Mouse (Mus musculus): ENCODE results near the gene Atcay. TPM values are rescaled to one million over a fixed set of nuclear protein-coding genes. Genes with fewer than 3 reads are reported as not detected.

Atcay gene
- polyA plus RNA-seq, 1 experiment from 2014 or later, result 0.27 TPM

DNA sequence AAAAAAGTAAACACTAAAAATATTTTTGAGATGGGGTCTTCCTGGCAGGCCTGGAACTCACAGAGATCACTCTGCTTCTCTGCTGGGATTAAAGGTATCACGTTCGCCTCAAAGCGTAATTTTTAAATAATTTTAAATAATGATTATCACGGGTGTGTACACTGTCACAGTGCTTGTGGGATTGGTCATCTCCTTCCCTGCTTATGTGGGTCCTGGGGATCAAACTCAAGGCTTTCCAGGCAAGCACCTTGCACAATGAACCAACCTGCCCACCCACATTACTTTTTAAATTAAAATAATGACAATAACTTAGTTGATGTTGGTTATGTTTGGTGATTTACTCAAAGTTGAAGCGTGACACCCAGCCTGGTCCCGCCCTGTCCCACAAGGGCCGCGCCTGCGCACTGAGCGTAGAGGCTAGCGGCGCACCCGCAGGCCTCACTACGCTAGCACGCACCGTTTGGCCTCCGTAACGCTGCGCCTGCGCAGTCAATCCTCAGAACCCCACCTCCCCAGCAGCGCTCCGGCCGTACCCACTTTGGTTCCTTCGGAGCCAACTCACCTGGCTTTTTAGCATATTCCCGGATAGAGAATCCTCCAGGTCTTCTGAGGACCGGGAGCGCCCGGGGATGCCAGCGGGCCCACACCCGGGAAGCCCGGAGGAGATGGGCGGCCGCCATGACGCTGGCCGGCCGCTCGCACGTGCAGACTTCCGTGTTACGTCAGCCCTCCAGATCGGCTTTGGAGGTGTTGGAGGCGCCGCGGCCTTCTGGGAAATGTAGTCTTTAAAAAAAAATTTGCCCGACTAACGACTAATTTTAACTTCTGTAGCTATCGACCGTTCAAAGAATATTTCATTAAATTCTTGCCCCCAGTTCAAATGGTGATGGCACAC is 35.8 kb upstream of the Atcay start, which contains the start of the genes Mrpl54 and Apba3:
Gene Mrpl54 (minus strand): TSS at position 724 of the 895 bp plus-strand sequence.
Gene Apba3 (plus strand): TSS at position 750 of the 895 bp plus-strand sequence.
- Histone ChIP-seq H3K27me3 (ENCODE audit: control insufficient read depth, insufficient read depth, low read length) (no peaks in the 10 kb centered on the region), H3K9ac (ENCODE audit: low read length) (peak within 1 kb of the TSS; percentile 83), H3K9me3 (ENCODE audit: control insufficient read depth, low read length) (no peaks in the 10 kb centered on the region), H3K36me3 (ENCODE audit: control insufficient read depth, insufficient read depth, low read length) (peaks cover 10% of the 10 kb centered on the region; the same call in 1 of the 2 replicates), H3K4me2 (ENCODE audit: low read depth, severe bottlenecking) (peak within 1 kb of the TSS; percentile 67), H3K27ac (replicated peaks; ENCODE audit: low read depth, low read length) (no peak within 1 kb of the TSS; the same call in 1 of the 2 replicates), H3K4me3 (ENCODE audit: low read depth, low read length) (peak within 1 kb of the TSS; percentile 70), H3K4me1 (ENCODE audit: control insufficient read depth, insufficient read depth, low read length) (0 out of 2 replicates have a peak, but pooled peaks cover 2% of the 10 kb centered on the region)
- 1% methylated on average over 48 of the region's 48 CpGs for WGBS
- DNase-seq (ENCODE audit: low spot score), result peak; percentile 95
- ATAC-seq (ENCODE audit: insufficient number of reproducible peaks, low FRiP score, low TSS enrichment, low read depth), result peak; percentile 90

DNA sequence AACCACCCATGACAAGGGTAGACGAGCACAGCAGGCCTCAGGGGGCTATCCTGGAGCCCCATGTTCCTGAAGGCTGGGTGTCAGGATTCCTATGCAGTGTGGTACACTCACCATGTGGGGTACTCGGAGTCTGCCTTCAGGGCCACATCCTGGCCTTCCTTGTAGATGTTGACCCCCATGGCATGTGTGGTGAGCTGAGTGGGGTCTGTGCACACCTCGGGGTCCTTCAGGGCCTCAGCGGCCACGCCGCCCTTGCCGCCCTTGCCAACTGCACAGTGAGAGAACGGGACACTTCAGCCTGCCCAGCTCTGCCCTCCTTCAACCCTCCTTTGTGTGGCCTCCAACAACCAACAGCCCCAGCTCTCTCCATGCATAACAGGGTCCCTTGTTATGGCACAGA is 34.9 kb upstream of the Atcay start:
- Histone ChIP-seq H3K9me3 (ENCODE audit: control insufficient read depth, low read length) (no peaks in the 10 kb centered on the region), H3K4me2 (ENCODE audit: low read depth, severe bottlenecking) (peak overlapping the region; percentile 67), H3K9ac (ENCODE audit: low read length) (0 out of 2 replicates have a peak overlapping the region, but pooled peaks have one; percentile 27), H3K27ac (replicated peaks; ENCODE audit: low read depth, low read length) (no peak overlapping the region), H3K4me1 (ENCODE audit: control insufficient read depth, insufficient read depth, low read length) (0 out of 2 replicates have a peak, but pooled peaks cover 2% of the 10 kb centered on the region), H3K36me3 (ENCODE audit: control insufficient read depth, insufficient read depth, low read length) (peaks cover 10% of the 10 kb centered on the region; the same call in 1 of the 2 replicates), H3K27me3 (ENCODE audit: control insufficient read depth, insufficient read depth, low read length) (0 out of 2 replicates have a peak, but pooled peaks cover 2% of the 10 kb centered on the region), H3K4me3 (ENCODE audit: low read depth, low read length) (peak overlapping the region; percentile 70; the same call in 1 of the 2 replicates)
- WGBS, result 89% methylated on average over 8 of the region's 8 CpGs
- ATAC-seq (ENCODE audit: insufficient number of reproducible peaks, low FRiP score, low TSS enrichment, low read depth) (no peak), DNase-seq (ENCODE audit: low spot score) (no peak)

DNA sequence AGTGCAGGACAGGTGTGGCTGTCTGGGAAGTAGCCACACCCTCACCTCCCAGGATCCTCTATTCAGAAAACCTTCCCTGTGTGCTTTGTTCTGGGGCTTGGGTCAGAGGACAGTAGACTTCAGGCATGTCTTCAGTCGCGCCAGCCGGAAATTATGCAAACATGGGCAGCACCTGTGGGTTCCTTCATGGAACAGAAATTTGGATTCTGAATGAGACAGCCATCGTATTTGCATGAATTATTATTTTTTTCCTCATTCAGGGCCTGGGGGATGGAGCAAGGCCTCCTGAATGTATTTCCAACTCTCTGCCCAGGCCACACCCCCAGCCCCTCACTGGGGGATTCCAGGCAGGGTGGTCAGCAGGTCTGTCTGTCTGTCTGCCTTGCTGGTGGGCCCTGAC is 30.4 kb upstream of the Atcay start:
- peaks cover 6% of the 10 kb centered on the region; the same call in 1 of the 2 replicates for H3K4me1 ChIP-seq (ENCODE audit: control insufficient read depth, insufficient read depth, low read length)
- WGBS, result 89% methylated on average over 4 of the region's 4 CpGs
- ATAC-seq (ENCODE audit: insufficient number of reproducible peaks, low FRiP score, low TSS enrichment, low read depth) (no peak), DNase-seq (ENCODE audit: low spot score) (no peak)
- H3K36me3 ChIP-seq (ENCODE audit: control insufficient read depth, insufficient read depth, low read length), result peaks cover 10% of the 10 kb centered on the region; the same call in 1 of the 2 replicates
- no peak overlapping the region for H3K27ac ChIP-seq (replicated peaks; ENCODE audit: low read depth, low read length)
- H3K9ac ChIP-seq (ENCODE audit: low read length), result no peak overlapping the region
- no peak overlapping the region for H3K4me2 ChIP-seq (ENCODE audit: low read depth, severe bottlenecking)
- H3K4me3 ChIP-seq (ENCODE audit: low read depth, low read length), result no peak overlapping the region
- H3K27me3 ChIP-seq (ENCODE audit: control insufficient read depth, insufficient read depth, low read length), result peaks cover 44% of the 10 kb centered on the region
- H3K9me3 ChIP-seq (ENCODE audit: control insufficient read depth, low read length), result no peaks in the 10 kb centered on the region

DNA sequence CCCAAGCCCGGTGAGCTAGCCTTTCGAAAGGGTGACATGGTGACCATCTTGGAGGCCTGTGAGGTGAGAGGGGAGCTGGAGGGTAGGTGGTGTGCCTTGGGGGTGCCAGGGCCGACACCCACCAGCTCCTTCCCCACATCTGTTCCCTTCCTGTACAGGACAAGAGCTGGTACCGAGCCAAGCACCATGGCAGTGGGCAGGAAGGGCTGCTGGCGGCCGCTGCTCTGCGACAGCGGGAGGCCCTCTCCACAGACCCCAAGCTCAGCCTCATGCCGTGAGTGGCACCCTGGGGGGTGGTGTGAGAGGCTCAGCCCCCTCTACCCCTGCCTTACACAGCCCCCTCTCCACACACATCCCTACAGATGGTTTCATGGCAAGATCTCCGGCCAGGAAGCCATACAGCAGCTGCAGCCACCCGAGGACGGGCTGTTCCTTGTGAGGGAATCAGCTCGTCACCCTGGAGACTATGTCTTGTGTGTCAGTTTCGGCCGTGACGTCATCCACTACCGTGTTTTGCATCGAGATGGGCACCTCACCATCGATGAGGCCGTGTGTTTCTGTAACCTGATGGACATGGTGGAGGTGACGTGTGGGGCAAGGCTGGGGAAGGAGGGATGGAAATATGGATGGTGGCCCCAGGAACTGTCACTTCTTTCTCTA is 28.7 kb upstream of the Atcay start:
- Histone ChIP-seq H3K27me3 (ENCODE audit: control insufficient read depth, insufficient read depth, low read length) (peaks cover 49% of the 10 kb centered on the region), H3K4me2 (ENCODE audit: low read depth, severe bottlenecking) (no peak overlapping the region), H3K36me3 (ENCODE audit: control insufficient read depth, insufficient read depth, low read length) (peaks cover 7% of the 10 kb centered on the region; the same call in 1 of the 2 replicates), H3K9ac (ENCODE audit: low read length) (peak overlapping the region; percentile 17; the same call in 1 of the 2 replicates), H3K4me3 (ENCODE audit: low read depth, low read length) (no peak overlapping the region), H3K9me3 (ENCODE audit: control insufficient read depth, low read length) (no peaks in the 10 kb centered on the region), H3K27ac (replicated peaks; ENCODE audit: low read depth, low read length) (no peak overlapping the region), H3K4me1 (ENCODE audit: control insufficient read depth, insufficient read depth, low read length) (peaks cover 3% of the 10 kb centered on the region; the same call in 1 of the 2 replicates)
- no peak for DNase-seq (ENCODE audit: low spot score)
- 52% methylated on average over 21 of the region's 21 CpGs for WGBS
- no peak for ATAC-seq (ENCODE audit: insufficient number of reproducible peaks, low FRiP score, low TSS enrichment, low read depth)

DNA sequence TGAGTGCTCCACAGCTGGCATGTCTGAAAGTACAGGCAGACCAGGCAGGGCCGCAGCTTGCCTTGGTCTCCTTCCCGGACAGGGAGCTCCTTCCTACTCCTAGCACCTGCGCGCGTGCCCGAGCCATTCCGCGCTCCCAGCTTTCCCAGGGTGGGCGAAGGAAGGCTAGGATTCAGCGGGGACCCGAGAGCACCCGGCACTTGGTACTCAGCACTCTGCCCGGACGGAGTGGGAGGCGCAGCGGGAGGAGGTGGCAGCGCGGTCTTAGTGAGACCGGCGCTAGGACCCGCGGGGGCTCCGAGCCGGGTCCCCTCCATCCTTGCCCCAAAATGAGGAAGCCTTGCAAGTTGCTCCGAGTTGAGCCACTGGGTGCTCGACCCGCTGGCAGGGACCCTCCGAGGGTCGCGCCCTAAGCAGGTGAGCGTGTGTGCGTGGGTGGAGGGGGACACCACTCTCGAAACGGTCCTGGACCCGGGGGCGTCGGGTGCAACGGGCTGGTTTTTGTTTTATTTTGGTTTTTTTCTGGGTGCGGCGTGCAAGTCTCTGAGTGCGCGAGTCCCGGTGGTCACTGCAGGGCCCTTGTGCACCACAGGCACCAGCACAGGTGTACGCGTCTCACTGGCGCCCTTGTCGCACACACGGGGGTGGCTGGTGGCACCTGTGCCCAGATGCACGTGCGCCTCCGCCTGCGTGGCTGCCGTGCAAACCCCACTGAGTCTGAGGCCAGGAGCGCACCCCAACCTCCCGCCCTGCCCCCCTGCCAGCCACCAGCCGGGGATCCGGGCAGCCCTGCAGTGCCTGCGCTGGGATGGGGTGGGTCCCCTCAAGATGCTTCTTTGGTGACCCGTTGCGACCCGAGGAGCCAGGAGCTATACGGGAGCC is 26.8 kb upstream of the Atcay start:
- H3K27ac ChIP-seq (replicated peaks; ENCODE audit: low read depth, low read length), result no peak overlapping the region
- 3% methylated on average over 62 of the region's 62 CpGs for WGBS
- peak; percentile 67 for DNase-seq (ENCODE audit: low spot score)

DNA sequence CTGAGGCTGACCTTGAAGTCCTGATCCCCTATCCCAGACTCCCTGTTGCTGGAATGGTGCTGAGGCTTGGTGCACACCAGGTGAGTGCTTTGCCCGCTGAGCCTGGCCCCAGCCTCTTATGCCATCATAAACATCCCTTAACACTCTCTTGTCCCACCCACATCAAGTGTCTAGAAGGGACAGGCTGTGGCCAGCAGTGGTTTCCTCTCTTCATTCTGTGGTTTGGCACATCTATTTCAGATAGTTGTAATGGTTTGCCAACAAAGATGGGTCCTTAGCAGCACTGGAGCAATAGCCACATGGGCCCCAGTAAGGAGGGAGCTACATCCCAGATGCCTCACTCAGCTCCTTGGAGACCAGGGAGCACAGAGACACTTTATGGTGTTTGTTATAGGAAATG is 24.3 kb upstream of the Atcay start:
- H3K9ac ChIP-seq (ENCODE audit: low read length), result no peak overlapping the region
- H3K4me2 ChIP-seq (ENCODE audit: low read depth, severe bottlenecking), result no peak overlapping the region
- DNase-seq (ENCODE audit: low spot score) (no peak), ATAC-seq (ENCODE audit: insufficient number of reproducible peaks, low FRiP score, low TSS enrichment, low read depth) (no peak)
- no peak overlapping the region for H3K4me3 ChIP-seq (ENCODE audit: low read depth, low read length)
- peaks cover 10% of the 10 kb centered on the region for H3K4me1 ChIP-seq (ENCODE audit: control insufficient read depth, insufficient read depth, low read length)
- H3K27ac ChIP-seq (replicated peaks; ENCODE audit: low read depth, low read length), result no peak overlapping the region
- no peaks in the 10 kb centered on the region for H3K36me3 ChIP-seq (ENCODE audit: control insufficient read depth, insufficient read depth, low read length)
- H3K27me3 ChIP-seq (ENCODE audit: control insufficient read depth, insufficient read depth, low read length), result peaks cover 66% of the 10 kb centered on the region
- H3K9me3 ChIP-seq (ENCODE audit: control insufficient read depth, low read length), result no peaks in the 10 kb centered on the region
- 65% methylated on average over 1 of the region's 1 CpGs for WGBS

More for the DNA sequence above, 26.8 kb upstream of the Atcay start:
- ATAC-seq (ENCODE audit: insufficient number of reproducible peaks, low FRiP score, low TSS enrichment, low read depth), result no peak
- Histone ChIP-seq H3K4me1 (ENCODE audit: control insufficient read depth, insufficient read depth, low read length) (peaks cover 10% of the 10 kb centered on the region), H3K4me2 (ENCODE audit: low read depth, severe bottlenecking) (peak overlapping the region; percentile 84), H3K9me3 (ENCODE audit: control insufficient read depth, low read length) (no peaks in the 10 kb centered on the region), H3K9ac (ENCODE audit: low read length) (peak overlapping the region; percentile 43), H3K27me3 (ENCODE audit: control insufficient read depth, insufficient read depth, low read length) (peaks cover 65% of the 10 kb centered on the region), H3K4me3 (ENCODE audit: low read depth, low read length) (peak overlapping the region; percentile 42), H3K36me3 (ENCODE audit: control insufficient read depth, insufficient read depth, low read length) (no peaks in the 10 kb centered on the region)

DNA sequence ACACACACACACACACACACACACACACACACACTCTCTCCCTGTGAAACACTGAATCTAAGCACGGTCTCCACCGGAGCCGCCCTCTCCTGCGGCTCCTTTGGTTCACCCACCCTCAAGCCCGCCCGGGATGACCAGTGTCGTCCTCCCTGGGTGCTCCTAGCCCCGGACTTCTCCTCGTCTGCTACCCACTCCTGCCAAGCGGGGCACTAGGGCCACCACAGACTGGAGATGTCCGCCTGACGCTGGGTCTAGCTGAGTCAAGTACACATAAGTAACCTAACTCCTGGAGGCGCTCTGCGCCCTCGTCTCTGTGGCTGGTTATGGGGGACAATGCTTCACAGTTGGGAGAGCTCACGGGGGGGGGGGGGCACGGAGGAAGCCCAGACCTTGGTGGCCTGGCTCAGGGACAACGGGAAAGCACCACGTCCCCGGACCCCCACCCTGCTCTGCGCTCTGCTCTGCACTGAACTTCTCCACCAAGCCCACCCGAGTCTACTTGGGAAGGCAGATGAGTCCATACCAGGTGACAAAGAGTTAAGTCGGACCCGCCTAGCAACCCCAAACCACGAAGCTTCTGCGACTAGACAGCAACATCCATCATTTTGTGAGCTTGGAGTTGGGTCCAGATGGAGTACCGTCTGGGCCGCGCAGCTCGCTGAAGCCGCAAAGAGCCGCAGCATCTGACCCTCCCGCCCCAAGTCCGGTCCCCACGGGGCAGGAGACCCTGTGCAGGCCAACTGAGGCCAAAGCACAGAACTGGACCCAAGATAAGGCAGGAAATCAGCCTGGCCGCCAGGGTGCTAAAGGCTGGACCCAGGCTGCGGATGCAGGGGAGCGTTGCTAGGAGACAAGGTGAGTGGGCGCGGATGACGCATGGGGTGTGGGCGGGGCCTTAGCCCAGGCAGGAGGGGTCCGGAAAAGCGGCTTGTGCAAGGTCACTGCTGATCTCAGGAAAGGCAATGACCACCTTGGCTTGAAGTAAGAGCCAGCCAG is 22.1 kb upstream of the Atcay start, which contains the start of gene Matk:
Gene Matk (plus strand): TSS at position 512 of the 996 bp plus-strand sequence.
- Histone ChIP-seq H3K9me3 (ENCODE audit: control insufficient read depth, low read length) (no peaks in the 10 kb centered on the region), H3K4me2 (ENCODE audit: low read depth, severe bottlenecking) (peak within 1 kb of the TSS; percentile 47; the same call in 1 of the 2 replicates), H3K27me3 (ENCODE audit: control insufficient read depth, insufficient read depth, low read length) (peaks cover 45% of the 10 kb centered on the region), H3K4me3 (ENCODE audit: low read depth, low read length) (peak within 1 kb of the TSS; percentile 11), H3K9ac (ENCODE audit: low read length) (peak within 1 kb of the TSS; percentile 23), H3K27ac (replicated peaks; ENCODE audit: low read depth, low read length) (no peak within 1 kb of the TSS), H3K36me3 (ENCODE audit: control insufficient read depth, insufficient read depth, low read length) (no peaks in the 10 kb centered on the region), H3K4me1 (ENCODE audit: control insufficient read depth, insufficient read depth, low read length) (peaks cover 8% of the 10 kb centered on the region)
- 14% methylated on average over 43 of the region's 44 CpGs for WGBS
- ATAC-seq (ENCODE audit: insufficient number of reproducible peaks, low FRiP score, low TSS enrichment, low read depth) (peak; percentile 50; the same call in 1 of the 2 replicates), DNase-seq (ENCODE audit: low spot score) (peak; percentile 80)
